Mouse (Mus musculus): ENCODE results near the gene Gpr6. TPM values are rescaled to one million over a fixed set of nuclear protein-coding genes. Genes with fewer than 3 reads are reported as not detected.

Gpr6 gene
- not detected in 2 replicates for polyA plus RNA-seq (2015; fragmentation: Nextera tagmentation; extraction: Ambion mirVana)

DNA sequence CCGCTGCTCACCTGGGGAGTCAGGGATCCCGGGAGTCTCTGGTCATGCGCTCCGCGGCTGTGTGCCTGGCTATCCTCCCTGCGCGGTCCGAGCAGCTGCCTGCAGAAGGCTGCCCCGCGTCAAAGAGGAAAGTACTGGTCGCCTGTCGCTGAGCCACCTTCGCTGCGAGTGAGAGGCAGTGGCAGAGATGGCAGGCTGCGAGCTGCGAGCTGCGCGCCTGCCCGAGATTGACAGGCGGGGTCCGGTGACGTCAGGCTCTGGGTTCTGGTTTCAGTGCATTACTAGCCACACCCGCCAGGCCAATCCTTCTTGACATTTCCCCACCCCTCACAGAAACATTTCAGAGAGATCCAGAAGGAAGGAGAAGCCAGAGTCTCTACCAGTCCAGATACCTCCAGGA, at the start of gene Gpr6:
TSS of gene Gpr6 (minus strand) at position 170 of the 400 bp plus-strand sequence.
- peaks cover 11% of the 10 kb centered on the region; the same call in 1 of the 2 replicates for H3K4me1 ChIP-seq
- no peak within 1 kb of the TSS for H3K9ac ChIP-seq
- 2% methylated on average over 23 of the region's 23 CpGs for WGBS
- H3K27ac ChIP-seq: no peak within 1 kb of the TSS
- no peaks in the 10 kb centered on the region for H3K9me3 ChIP-seq
- H3K36me3 ChIP-seq: no peaks in the 10 kb centered on the region
- ATAC-seq (ENCODE audit: low FRiP score, low read depth): no peak
- H3K27me3 ChIP-seq: peaks cover 56% of the 10 kb centered on the region
- H3K4me3 ChIP-seq: no peak within 1 kb of the TSS
- peak within 1 kb of the TSS; percentile 28; the same call in 1 of the 2 replicates for H3K4me2 ChIP-seq (replicated peaks)

DNA sequence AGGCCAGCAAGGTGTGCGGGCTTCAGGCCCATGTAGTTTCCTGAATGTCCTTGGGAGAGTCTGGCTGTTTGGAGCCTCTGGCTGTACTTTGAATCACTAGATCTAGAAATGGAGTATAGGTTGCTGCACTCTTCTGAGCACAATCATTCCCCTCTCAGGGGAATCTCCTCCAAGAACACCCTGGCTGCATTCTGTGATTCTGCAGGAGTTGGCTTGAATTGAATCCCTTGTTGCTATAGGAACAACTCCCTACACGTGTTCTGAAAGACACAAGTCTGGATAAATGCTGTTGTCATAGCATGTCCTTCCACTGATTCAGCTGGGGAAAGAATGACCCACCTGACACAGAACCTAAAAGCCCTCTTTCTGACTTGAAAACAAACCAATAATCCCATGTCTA, 28.0 kb upstream of the Gpr6 start:
- H3K4me3 ChIP-seq: no peak overlapping the region
- H3K27ac ChIP-seq: no peak overlapping the region
- no peaks in the 10 kb centered on the region for H3K9me3 ChIP-seq
- 75% methylated on average over 2 of the region's 2 CpGs for WGBS
- H3K27me3 ChIP-seq: no peaks in the 10 kb centered on the region
- H3K4me1 ChIP-seq: no peaks in the 10 kb centered on the region
- no peak overlapping the region for H3K4me2 ChIP-seq (replicated peaks)
- no peaks in the 10 kb centered on the region for H3K36me3 ChIP-seq
- H3K9ac ChIP-seq: no peak overlapping the region
- ATAC-seq (ENCODE audit: low FRiP score, low read depth): no peak

DNA sequence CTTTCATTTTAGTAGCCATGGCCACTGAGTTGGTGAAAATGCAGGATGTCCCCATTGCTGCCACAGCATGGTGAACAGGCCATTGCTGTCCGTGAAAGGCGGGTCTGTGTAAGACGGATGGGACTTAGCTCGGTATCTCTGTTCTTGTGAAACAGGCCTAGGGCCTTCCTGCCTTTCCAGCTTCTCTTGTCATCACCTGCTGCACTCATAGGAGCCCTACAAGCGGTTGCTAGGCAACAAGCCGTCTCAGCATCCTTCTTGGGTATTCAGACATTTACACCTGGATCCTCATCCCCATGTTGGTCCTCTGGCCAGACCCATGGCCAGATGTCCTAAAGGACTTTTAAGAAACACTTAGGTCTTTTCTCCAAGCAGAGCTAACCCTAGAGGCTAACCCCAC, 26.1 kb upstream of the Gpr6 start:
- no peaks in the 10 kb centered on the region for H3K4me1 ChIP-seq
- WGBS: 86% methylated on average over 6 of the region's 6 CpGs
- ATAC-seq (ENCODE audit: low FRiP score, low read depth): no peak
- no peaks in the 10 kb centered on the region for H3K36me3 ChIP-seq
- H3K27me3 ChIP-seq: no peaks in the 10 kb centered on the region
- H3K27ac ChIP-seq: no peak overlapping the region
- no peak overlapping the region for H3K4me2 ChIP-seq (replicated peaks)
- no peak overlapping the region for H3K9ac ChIP-seq
- H3K9me3 ChIP-seq: no peaks in the 10 kb centered on the region
- H3K4me3 ChIP-seq: no peak overlapping the region

DNA sequence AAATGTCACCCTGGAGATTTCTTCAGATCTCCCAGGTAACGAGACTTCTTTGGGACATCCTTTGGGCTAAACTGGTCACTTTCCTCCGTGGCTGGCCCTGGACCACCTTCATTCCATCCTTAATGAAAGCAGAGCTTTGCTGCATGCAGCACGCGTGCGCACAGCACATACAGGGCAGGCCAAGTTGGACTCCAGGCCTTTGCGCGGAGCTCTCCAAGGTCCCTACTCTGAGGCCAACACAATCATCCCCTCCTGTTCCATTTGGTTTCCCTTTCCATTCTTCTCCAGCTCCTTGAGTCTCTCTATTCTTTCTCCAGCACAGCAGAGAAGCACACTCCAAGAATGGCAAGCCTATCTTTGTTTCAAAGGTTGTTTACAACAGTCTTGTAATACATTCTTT, 16.8 kb upstream of the Gpr6 start:
- ATAC-seq (ENCODE audit: low FRiP score, low read depth): no peak
- 56% methylated on average over 7 of the region's 7 CpGs for WGBS
- no peak overlapping the region for H3K9ac ChIP-seq
- no peak overlapping the region for H3K4me3 ChIP-seq
- H3K4me1 ChIP-seq: no peaks in the 10 kb centered on the region
- H3K9me3 ChIP-seq: no peaks in the 10 kb centered on the region
- H3K36me3 ChIP-seq: no peaks in the 10 kb centered on the region
- H3K4me2 ChIP-seq (replicated peaks): no peak overlapping the region
- H3K27ac ChIP-seq: no peak overlapping the region
- no peaks in the 10 kb centered on the region for H3K27me3 ChIP-seq

DNA sequence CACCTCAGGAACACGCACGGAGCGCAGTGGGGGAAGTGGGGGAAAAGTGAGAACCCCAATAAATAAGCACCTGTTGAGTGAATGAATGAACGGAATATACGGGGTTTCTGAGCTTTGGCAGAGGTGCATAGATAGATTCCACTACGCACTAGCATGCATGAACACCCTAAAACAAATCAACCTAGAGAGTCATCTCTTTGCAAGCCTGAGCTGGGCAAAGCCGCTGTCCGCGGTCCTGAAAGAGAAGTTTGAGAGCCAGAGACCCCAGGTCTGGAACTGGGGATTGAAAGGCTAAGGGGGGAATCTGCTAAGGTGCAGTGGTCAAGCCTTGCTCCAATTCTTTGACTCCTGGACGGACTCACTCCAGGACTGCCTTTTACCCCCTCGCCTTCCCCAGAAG, 389 bp downstream of the Gpr6 start:
- H3K36me3 ChIP-seq: no peaks in the 10 kb centered on the region
- peaks cover 11% of the 10 kb centered on the region; the same call in 1 of the 2 replicates for H3K4me1 ChIP-seq
- H3K9me3 ChIP-seq: no peaks in the 10 kb centered on the region
- no peak overlapping the region for H3K4me3 ChIP-seq
- peak; percentile 69; the same call in 1 of the 2 replicates for ATAC-seq (ENCODE audit: low FRiP score, low read depth)
- H3K27ac ChIP-seq: no peak overlapping the region
- H3K4me2 ChIP-seq (replicated peaks): peak overlapping the region; percentile 28; the same call in 1 of the 2 replicates
- no peak overlapping the region for H3K9ac ChIP-seq
- WGBS: 2% methylated on average over 11 of the region's 11 CpGs
- peaks cover 56% of the 10 kb centered on the region for H3K27me3 ChIP-seq

DNA sequence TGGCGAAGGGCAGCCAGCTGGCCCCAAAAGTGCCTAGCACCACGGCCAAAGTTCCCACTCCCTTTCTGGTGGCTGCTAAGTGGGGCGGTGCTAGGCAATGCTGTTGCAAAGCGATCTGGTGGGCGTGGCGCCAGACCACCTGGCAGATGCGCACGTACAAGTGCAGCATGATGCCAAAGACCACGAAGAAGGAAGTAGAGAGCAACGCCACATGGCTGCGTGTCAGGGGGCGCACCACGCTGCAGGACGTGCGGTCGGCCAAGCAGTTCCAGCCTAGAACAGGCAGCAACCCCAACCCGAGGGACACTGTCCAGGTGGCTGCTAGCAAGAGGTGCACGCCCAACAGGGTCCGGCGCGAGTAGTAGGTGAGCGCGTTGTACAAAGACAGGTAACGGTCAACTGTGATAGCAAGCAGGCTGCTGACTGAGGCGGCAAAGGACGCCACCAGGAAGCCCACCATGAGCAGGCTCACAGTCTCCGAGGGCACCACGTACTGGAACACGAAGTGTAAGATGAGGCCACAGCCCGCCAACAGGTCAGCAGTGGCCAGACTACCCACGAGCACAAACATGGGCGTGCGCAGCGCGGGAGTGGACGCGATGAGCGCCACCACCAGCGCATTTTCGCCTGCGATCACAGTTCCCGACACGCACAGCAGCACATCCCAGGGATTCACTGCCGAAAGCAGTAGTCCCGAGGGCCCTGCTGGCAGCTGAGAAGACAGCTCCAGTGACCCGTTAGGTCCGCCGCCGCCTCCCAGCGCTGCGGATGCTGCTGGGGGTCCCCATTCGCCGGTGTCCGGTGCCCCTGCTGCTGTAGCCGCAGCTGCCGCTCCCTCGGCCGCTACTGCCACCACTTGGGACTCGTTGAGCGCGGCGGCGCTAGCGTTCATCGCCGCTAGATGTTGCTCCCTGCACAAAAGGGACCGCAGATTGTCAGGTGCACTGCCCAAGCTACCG, 1.1 kb downstream of the Gpr6 start:
- ATAC-seq (ENCODE audit: low FRiP score, low read depth): no peak
- WGBS: 3% methylated on average over 68 of the region's 68 CpGs
- no peaks in the 10 kb centered on the region for H3K9me3 ChIP-seq
- H3K27ac ChIP-seq: no peak overlapping the region
- peak overlapping the region; percentile 21; the same call in 1 of the 2 replicates for H3K4me2 ChIP-seq (replicated peaks)
- no peaks in the 10 kb centered on the region for H3K36me3 ChIP-seq
- H3K9ac ChIP-seq: no peak overlapping the region
- H3K4me3 ChIP-seq: no peak overlapping the region
- H3K4me1 ChIP-seq: peaks cover 11% of the 10 kb centered on the region; the same call in 1 of the 2 replicates
- peaks cover 56% of the 10 kb centered on the region for H3K27me3 ChIP-seq

DNA sequence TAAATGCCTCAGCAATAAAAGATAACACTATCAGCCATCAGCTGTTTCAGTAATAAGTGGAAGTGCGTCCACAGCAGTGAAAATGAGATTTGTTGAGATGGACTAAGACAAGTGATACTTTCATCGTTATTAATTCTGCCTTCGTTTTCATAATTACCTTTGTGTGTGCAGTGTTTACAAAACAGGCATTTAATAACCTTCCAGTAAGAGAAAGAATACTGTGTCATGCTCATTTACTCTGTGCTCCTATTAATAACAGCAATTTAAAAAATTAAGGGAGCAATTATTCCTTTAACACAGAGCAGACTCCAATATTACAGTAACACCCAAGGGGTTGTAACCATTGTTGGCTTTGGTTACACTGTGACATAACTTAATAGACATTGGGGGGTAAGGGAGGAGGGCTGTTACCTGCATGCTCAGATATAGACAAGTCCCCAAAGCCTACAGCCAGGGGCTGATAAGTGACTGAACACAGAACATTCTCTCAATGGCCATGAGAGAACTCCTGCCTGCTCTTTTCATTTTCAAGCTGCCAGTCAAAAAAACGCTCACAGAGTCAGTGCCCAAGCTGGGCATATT, 11.7 kb downstream of the Gpr6 start:
- H3K9ac ChIP-seq: no peak overlapping the region
- H3K27me3 ChIP-seq: no peaks in the 10 kb centered on the region
- ATAC-seq (ENCODE audit: low FRiP score, low read depth): no peak
- H3K4me3 ChIP-seq: no peak overlapping the region
- no peaks in the 10 kb centered on the region for H3K4me1 ChIP-seq
- no peak overlapping the region for H3K4me2 ChIP-seq (replicated peaks)
- no peaks in the 10 kb centered on the region for H3K36me3 ChIP-seq
- no peak overlapping the region for H3K27ac ChIP-seq
- no peaks in the 10 kb centered on the region for H3K9me3 ChIP-seq
- 71% methylated on average over 4 of the region's 4 CpGs for WGBS

DNA sequence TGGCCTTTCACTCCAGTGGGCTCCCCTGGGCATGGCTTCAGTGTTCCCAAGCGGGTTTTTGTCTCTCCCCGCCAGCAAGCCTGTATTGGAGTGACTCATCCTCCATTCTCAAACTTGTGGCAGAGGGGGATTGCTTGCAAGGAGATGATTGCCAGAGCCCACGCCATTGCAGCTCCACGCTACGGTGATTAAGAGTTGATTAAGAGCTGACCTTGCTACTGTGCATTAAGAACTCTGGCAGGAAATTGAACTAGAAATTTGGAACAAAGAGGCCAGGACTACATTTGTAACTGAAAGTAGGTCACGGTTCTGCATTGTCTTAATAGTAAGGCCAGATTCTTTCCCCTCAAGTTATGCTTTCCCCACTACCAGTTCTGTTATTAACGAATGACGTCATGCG, 16.5 kb downstream of the Gpr6 start:
- Histone ChIP-seq H3K4me3 (no peak overlapping the region), H3K9me3 (no peaks in the 10 kb centered on the region)

DNA sequence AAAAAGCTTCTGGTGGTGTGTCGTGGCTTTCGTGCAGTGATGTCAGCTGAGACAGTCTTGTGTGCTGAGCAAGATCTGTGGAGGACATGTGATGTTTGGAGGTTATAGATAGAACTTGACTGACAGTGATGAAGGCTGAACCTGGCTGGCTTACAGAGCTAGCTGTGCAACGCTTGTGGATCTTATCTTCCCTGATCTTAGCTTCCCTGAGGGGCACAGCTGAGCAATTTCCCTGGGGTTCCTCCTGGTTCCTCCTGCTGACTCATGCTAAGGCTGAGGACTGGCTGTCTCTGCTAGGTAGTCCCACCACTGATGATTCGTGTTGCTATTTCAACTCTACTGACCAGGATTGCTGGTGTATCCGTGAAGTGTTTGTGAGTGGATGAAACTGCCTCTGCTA, 18.1 kb downstream of the Gpr6 start:
- no peaks in the 10 kb centered on the region for H3K27me3 ChIP-seq
- H3K9ac ChIP-seq: no peak overlapping the region
- no peak overlapping the region for H3K27ac ChIP-seq
- no peak for ATAC-seq (ENCODE audit: low FRiP score, low read depth)
- H3K36me3 ChIP-seq: no peaks in the 10 kb centered on the region
- no peak overlapping the region for H3K4me3 ChIP-seq
- H3K9me3 ChIP-seq: no peaks in the 10 kb centered on the region
- WGBS: 73% methylated on average over 5 of the region's 5 CpGs
- H3K4me2 ChIP-seq (replicated peaks): no peak overlapping the region
- H3K4me1 ChIP-seq: no peaks in the 10 kb centered on the region

More for the DNA sequence above, 16.5 kb downstream of the Gpr6 start:
- Histone ChIP-seq H3K4me1 (no peaks in the 10 kb centered on the region), H3K9ac (no peak overlapping the region), H3K4me2 (replicated peaks) (no peak overlapping the region), H3K27me3 (no peaks in the 10 kb centered on the region), H3K27ac (no peak overlapping the region), H3K36me3 (no peaks in the 10 kb centered on the region)
- 73% methylated on average over 9 of the region's 9 CpGs for WGBS
- ATAC-seq (ENCODE audit: low FRiP score, low read depth): no peak

DNA sequence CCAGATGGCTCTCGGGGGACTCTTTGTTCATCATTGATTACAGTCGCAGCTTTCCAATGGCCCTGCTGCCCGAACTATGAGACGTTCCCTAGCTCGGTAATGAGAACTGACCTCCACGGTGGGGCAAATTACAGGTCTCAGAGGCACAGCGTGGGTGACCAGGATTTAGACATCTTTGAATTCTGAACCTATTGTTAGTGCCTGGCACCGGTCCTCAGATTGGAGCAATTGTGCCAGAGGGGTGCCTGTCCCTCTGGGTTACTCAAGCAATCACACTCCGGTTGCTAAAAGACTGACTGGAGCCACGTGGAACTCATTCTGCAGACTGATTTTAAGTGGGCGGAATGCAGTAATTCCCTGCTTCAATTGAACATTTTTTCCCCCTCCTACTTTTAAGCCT, 29.8 kb downstream of the Gpr6 start:
- Histone ChIP-seq H3K9me3 (no peaks in the 10 kb centered on the region), H3K36me3 (no peaks in the 10 kb centered on the region), H3K4me1 (no peaks in the 10 kb centered on the region), H3K27ac (no peak overlapping the region), H3K4me2 (replicated peaks) (no peak overlapping the region), H3K4me3 (no peak overlapping the region), H3K9ac (no peak overlapping the region), H3K27me3 (no peaks in the 10 kb centered on the region)
- 55% methylated on average over 11 of the region's 11 CpGs for WGBS
- no peak for ATAC-seq (ENCODE audit: low FRiP score, low read depth)

DNA sequence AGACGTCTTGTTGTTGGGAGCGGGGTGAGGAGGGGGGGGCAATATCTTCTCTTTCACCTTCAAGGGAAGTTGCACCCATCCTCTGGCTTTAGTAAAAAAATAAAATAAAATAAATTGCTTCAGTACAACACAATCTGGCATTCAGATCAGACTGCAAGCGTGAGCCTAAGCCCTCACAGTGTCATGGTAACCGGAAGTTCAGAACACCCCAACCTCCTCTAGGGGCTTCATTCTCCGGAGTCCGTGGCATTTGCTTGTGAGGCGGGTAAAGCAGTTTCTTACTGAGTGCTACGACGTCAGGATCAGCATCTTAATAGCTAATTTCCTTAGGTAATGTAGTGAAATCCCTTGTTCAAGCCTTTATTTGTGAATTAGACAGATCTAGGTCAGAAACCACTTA, 30.6 kb downstream of the Gpr6 start:
- Histone ChIP-seq H3K4me1 (no peaks in the 10 kb centered on the region), H3K9me3 (no peaks in the 10 kb centered on the region), H3K9ac (no peak overlapping the region), H3K27me3 (no peaks in the 10 kb centered on the region), H3K36me3 (no peaks in the 10 kb centered on the region), H3K4me2 (replicated peaks) (no peak overlapping the region), H3K27ac (no peak overlapping the region), H3K4me3 (no peak overlapping the region)
- no peak for ATAC-seq (ENCODE audit: low FRiP score, low read depth)
- WGBS: 71% methylated on average over 9 of the region's 9 CpGs

DNA sequence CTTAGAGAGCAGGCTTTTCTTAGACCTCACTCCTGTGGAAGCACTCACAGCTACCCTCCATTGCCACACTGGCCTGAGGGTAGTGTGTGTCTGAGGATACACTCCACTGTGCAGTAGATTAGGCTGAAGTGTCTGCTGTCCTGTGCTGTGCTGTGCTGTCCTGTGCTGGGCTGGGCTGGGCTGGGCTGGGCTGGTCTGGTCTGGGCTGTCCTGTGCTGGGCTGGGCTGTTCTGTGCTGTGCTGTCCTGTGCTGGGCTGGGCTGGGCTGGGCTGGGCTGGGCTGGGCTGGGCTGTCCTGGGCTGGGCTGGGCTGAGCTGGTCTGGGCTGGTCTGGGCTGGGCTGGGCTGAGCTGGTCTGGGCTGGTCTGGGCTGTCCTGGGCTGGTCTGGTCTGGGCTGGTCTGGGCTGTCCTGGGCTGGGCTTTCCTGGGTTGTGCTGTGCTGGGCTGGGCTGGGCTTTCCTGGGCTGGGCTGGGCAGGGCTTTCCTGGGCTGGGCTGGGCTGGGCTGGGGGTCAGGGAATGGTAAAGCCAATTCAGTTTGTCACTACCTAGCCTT, 31.5 kb downstream of the Gpr6 start:
- Histone ChIP-seq H3K4me1 (no peaks in the 10 kb centered on the region), H3K4me3 (no peak overlapping the region), H3K4me2 (replicated peaks) (no peak overlapping the region), H3K27ac (no peak overlapping the region), H3K36me3 (no peaks in the 10 kb centered on the region), H3K9me3 (no peaks in the 10 kb centered on the region), H3K9ac (no peak overlapping the region), H3K27me3 (no peaks in the 10 kb centered on the region)
- no peak for ATAC-seq (ENCODE audit: low FRiP score, low read depth)
